Mouse (Mus musculus) lung, postnatal 0 days (tissue): ENCODE measurements around the gene Rnls.

Experiments used
- CTCF ChIP-seq: IDR thresholded peaks from 2 replicates; pipeline ENCODE4 v1.5.1; 2016; ENCODE audit warnings: antibody characterized with exemption, mild to moderate bottlenecking
- EP300 ChIP-seq: IDR thresholded peaks from 2 replicates; pipeline ENCODE4 v1.6.1; 2016; ENCODE audit warnings: antibody characterized with exemption, mild to moderate bottlenecking, control low read depth

DNA sequence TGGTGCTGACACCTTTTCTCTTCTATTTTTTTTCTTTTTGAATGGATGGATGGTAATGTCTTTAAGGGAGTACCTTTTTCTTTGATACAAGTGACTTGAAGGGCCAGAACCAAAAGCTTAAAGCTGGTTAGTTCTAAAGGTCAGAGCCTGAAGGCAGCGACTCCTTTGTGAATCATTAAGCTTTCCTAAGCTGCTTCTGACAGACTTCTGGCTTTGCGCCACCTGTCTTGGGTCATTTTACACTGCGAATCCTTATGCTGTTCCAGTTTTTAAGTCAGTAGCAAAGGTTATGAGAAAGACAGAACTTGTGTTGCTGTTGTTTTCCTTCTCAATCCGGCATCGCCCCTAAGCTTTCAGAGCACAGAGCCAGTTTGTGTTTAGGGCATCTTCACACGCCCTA lies 168.8 kb downstream of the Rnls start:
- 0 out of 2 replicates have a peak, but pooled peaks have one; percentile 4 for TF ChIP-seq CTCF
- TF ChIP-seq EP300: no peak
